Mouse (Mus musculus) heart, postnatal 4 days (tissue): ENCODE data around the gene Tmem178b. TPM values are rescaled to one million over a fixed set of nuclear protein-coding genes. Genes with fewer than 3 reads are reported as not detected.

Experiments
- total RNA-seq, 2 experiments: library from RNA; stranded (reverse); gene quantifications; 2 replicates each; pipeline ENCODE4 v1.2.3; 2021

Gene Tmem178b
- total RNA-seq, 2 experiments from 2014 or later, result 0.16 to 0.29 TPM

Other genes starting within 250 kb of the Tmem178b start
- gene Braf, start 147.8 kb upstream of the Tmem178b start, total RNA-seq, result 10 to 100 TPM; 22.3 to 23.0 TPM
- gene Mrps33, start 62.3 kb upstream of the Tmem178b start, total RNA-seq, result 10 to 100 TPM; 81.4 to 95.1 TPM